Mouse (Mus musculus): ENCODE measurements around the gene Pex3.

GRCm38 (mm10) chr10:13552646-13553497 lies at the start of gene Pex3, which contains the start of gene Adat2:
- TF ChIP-seq GATA1 (IDR thresholded peaks at IDR 0.05; ENCODE audit: low read length) = no peak
- no peak for TF ChIP-seq TAL1 (IDR thresholded peaks at IDR 0.05; ENCODE audit: low read length)

All from erythroblast, embryonic 14.5 days (primary cell).